Mouse (Mus musculus): ENCODE data around the gene Entpd7. TPM values are rescaled to one million over a fixed set of nuclear protein-coding genes. Genes with fewer than 3 reads are reported as not detected.

The Entpd7 gene
- 6.7 and 8.5 TPM in 2 replicates for polyA plus RNA-seq (2015; fragmentation: Nextera tagmentation; extraction: Ambion mirVana)

DNA sequence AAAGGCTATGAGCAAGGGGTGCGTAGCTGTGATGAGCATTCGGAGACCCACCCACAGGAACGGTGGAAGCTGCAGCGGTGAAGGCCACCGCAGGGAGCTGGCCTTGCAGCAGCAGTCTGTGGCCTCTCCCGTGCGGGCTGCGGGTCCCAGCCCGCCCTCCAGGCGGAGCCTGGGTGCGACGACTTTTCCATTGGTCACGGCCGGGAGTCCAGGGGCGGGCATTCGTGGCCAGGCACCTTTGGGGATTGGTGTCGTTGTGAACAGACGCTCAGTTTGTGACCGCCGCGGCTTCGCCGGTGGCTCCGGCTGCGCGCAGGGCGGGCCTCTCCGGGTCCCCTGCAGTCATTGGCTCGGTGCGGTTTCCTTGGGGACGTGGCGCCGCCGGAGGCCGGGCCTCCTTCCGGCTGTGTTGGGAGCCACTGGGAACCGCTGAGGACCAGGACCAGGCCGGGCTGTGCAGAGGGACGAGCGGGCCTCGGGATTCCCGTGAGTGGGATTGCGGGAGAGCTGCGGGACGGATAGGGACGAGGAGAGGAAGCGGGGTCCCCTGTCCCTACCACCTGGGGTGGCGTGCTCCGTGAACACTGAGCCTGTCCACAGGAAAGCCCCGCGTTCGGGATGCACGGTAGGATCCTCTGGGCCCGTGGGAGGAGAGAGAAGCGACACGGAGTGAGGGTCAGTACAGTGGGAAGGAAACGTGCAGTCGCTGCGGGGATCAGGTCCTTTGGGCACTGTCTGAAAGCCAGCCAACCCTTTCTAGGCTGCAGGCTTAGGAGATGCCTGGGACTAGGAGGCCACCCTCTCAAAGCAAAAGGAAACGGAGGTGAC lies at the start of gene Entpd7:
Entpd7 (plus strand) TSS at position 254 of the 828 bp plus-strand sequence.

DNA sequence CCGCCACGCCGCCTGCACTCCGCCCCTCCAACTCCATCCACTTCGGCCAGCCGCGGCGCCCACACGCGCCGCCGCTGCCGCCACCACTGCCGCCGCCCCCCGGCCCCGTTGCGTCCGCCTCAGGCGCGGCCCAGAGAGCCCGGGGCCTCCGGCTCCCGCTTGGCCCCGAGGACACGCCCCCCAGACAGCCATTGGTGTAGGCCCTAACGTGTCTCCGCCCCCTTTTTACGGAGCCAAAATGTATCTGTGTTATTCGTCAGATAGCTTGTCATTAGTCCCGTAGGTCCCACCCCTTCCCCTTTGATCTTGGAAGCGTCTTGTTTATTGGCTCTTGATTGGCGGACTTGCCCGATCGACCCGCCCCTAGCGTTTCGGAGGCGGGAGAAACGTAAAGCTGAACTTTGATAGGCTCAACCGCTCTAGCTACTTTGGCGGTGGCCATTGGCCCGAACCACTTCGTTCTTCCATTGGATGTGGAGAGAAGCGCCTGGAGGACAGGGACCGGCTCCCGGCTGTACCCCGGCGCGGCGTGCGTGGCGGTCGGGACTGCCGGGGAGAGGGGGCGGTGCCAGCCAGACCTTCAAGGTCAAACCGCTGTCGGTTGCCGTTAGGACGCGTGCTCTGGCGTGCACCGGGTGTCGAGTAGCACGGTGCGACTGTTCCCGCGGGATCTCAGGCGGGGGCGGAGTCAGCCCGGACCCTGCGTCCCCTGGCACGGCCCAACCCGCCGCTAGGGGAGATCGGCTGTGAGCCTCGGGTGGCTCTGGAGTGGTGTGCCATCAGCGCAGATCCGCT lies 14.5 kb upstream of the Entpd7 start, which contains the start of gene Slc25a28:
Slc25a28 (minus strand) TSS at position 152 of the 795 bp plus-strand sequence.

DNA sequence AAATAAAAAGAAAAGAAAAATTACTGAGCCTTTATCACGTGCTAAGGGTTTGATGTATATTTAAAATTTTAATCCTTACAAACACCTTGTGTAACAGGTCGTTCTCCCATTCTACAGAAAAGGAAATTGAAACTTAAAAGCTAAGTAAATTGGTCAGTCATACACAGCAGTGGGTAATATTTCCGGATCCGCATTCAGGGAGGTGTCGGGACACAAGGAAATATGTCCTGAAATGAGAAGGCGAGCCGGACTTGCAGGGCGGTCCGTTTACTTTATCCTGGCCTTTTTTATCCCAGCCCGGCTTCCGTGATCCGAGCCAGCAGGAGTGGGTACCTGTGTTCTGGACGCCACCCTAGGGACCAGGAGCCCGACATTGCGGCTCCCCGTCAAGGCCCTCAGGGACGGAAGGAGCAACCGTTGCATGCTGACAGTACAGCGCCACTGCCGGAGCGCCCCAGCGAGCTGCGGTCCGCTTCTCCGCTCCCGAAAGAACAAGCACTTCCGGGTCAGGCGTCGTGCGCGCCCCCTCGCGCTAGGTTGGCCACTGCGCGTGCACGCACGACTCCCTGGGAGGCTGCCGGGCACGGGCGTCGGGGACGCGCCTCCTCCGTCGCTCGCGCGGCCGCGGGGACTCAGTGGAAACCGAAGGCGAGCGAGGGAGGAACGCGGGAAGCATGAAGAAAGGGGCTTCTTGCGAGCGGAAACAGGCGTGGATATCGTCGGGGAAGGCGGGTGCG lies 63.2 kb downstream of the Entpd7 start, which contains the start of the genes Cutc and Cox15:
Cutc (plus strand) TSS at position 508 of the 737 bp plus-strand sequence.
Cox15 (minus strand) TSS at position 512 of the 737 bp plus-strand sequence.

DNA sequence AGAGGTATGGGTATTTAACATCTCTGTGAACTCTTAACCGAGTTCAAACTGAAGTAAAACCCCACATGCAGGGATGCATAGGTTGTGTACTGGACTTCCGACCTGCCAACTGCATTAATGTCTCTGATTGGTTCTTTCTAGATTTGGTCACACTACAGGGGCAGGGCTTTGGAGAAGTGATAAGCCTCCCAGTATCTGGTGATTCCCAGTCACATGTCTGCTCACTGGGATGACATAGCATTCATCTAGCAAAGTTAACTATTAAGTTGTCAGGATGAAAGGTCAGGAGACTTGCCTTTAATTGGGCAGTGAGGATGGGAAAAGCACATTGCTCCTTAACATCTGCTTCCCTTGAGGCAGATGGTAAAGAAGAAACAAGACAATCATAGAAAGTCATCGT lies 92.5 kb downstream of the Entpd7 start, which contains the start of gene Abcc2:
Abcc2 (plus strand) TSS at position 213 of the 400 bp plus-strand sequence.

Other genes with a start within 250 kb of the Entpd7 start
- gene Cnnm1, start 249.2 kb upstream of the Entpd7 start, polyA plus RNA-seq (2015; fragmentation: Nextera tagmentation; extraction: Ambion mirVana): 0.50 and 0.70 TPM in 2 replicates
- 37.5 and 40.2 TPM in 2 replicates for gene Got1, start 165.1 kb upstream of the Entpd7 start, polyA plus RNA-seq (2015; fragmentation: Nextera tagmentation; extraction: Ambion mirVana)
- gene Nkx2-3, start 77.3 kb upstream of the Entpd7 start, polyA plus RNA-seq (2015; fragmentation: Nextera tagmentation; extraction: Ambion mirVana): 0.27 and 0.28 TPM in 2 replicates
- 9.1 and 9.3 TPM in 2 replicates for gene Slc25a28, start 14.8 kb upstream of the Entpd7 start, polyA plus RNA-seq (2015; fragmentation: Nextera tagmentation; extraction: Ambion mirVana)
- gene Cutc, start 63.3 kb downstream of the Entpd7 start, polyA plus RNA-seq (2015; fragmentation: Nextera tagmentation; extraction: Ambion mirVana): 10.5 and 12.1 TPM in 2 replicates
- 5.1 and 5.2 TPM in 2 replicates for gene Cox15, start 63.3 kb downstream of the Entpd7 start, polyA plus RNA-seq (2015; fragmentation: Nextera tagmentation; extraction: Ambion mirVana)
- gene Abcc2, start 92.5 kb downstream of the Entpd7 start, polyA plus RNA-seq (2015; fragmentation: Nextera tagmentation; extraction: Ambion mirVana): 0.50 and 0.54 TPM in 2 replicates